Mouse (Mus musculus): ENCODE measurements at regions not wholly inside any gene's neighbourhood (a gene's known extent, or its start where the extent isn't known, plus 50 kb on each side); places are given as distances from the start of the nearest gene placed in this dataset.

DNA sequence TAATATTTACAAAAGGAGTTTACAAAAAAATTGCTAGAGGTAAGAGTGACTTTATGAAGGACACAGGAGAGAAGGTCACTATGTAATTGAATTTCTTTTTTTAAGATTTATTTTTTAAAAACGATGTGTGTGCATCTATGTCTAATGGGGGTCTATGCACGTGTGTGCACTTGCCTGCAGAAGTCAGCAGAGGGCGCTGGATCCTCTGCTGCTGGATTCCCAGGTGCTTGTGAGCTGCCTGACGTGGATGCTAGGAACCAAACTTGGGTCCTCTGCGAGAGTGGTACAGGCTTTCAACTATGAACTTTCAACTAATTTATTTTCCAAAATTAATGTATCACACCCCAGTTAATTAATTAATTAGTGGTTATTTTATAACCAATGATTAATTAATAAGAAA lies 85.0 kb downstream of the Glrx3 start:
- no peak overlapping the region for H3K4me2 ChIP-seq
- no peak overlapping the region for H3K27ac ChIP-seq (ENCODE audit: low read depth, low read length)
- H3K4me3 ChIP-seq (ENCODE audit: low read depth, low read length): no peak overlapping the region
- no peaks in the 10 kb centered on the region for H3K9me3 ChIP-seq (ENCODE audit: control insufficient read depth, low read length)
- H3K36me3 ChIP-seq (ENCODE audit: control insufficient read depth, insufficient read depth, low read length): no peaks in the 10 kb centered on the region
- H3K9ac ChIP-seq (ENCODE audit: low read length): no peak overlapping the region
- no peak for DNase-seq (ENCODE audit: low spot score, missing footprints)
- no peaks in the 10 kb centered on the region for H3K4me1 ChIP-seq (ENCODE audit: control insufficient read depth, insufficient read depth, low read length)
- WGBS: 85% methylated on average over 5 of the region's 5 CpGs
- no peak for ATAC-seq (ENCODE audit: low FRiP score)
- H3K27me3 ChIP-seq (ENCODE audit: control insufficient read depth, insufficient read depth, low read length): no peaks in the 10 kb centered on the region

DNA sequence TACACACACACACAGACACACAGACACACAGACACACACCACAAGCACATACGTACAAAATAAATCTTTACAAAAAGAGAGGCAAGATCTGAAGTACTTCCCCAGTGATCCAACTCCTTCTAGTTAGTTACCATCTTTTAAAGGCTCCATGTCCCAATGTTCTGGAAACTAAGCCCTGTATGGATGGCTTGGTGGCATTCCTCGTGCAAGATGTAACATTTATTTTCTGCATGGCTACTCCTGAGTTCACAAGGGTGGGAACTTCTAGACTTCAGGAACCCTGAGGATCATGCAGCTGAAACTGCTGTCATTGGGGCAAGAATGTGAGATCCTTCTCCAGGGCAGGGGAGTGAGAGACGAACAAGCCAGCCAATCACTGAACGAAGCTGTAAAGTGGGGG lies 96.1 kb downstream of the Glrx3 start:
- 85% methylated on average over 4 of the region's 4 CpGs for WGBS
- ATAC-seq (ENCODE audit: low FRiP score) (no peak), DNase-seq (ENCODE audit: low spot score, missing footprints) (no peak)
- Histone ChIP-seq H3K9ac (ENCODE audit: low read length) (no peak overlapping the region), H3K27ac (ENCODE audit: low read depth, low read length) (no peak overlapping the region), H3K4me3 (ENCODE audit: low read depth, low read length) (no peak overlapping the region), H3K9me3 (ENCODE audit: control insufficient read depth, low read length) (no peaks in the 10 kb centered on the region), H3K4me2 (no peak overlapping the region), H3K4me1 (ENCODE audit: control insufficient read depth, insufficient read depth, low read length) (no peaks in the 10 kb centered on the region), H3K27me3 (ENCODE audit: control insufficient read depth, insufficient read depth, low read length) (no peaks in the 10 kb centered on the region), H3K36me3 (ENCODE audit: control insufficient read depth, insufficient read depth, low read length) (no peaks in the 10 kb centered on the region)

DNA sequence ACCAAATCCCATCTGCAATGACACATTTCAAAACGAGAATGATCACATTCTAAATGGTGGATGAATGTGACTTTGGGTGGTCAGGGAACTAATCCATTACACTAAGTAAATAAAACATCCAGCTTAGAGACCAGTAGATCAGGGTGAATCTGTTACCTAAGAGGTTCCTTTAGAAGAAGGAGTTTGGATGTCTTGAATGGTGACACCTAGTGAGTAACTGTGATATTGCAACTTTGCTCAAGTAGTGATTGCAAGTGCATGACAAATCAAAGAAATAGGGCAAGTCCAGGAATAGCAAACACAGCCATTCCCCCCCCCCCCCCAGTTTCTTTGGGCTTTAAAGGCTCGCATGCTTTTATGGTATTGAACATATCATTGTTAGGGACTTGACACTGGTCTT lies 112.6 kb downstream of the Glrx3 start:
- ATAC-seq (ENCODE audit: low FRiP score): no peak

DNA sequence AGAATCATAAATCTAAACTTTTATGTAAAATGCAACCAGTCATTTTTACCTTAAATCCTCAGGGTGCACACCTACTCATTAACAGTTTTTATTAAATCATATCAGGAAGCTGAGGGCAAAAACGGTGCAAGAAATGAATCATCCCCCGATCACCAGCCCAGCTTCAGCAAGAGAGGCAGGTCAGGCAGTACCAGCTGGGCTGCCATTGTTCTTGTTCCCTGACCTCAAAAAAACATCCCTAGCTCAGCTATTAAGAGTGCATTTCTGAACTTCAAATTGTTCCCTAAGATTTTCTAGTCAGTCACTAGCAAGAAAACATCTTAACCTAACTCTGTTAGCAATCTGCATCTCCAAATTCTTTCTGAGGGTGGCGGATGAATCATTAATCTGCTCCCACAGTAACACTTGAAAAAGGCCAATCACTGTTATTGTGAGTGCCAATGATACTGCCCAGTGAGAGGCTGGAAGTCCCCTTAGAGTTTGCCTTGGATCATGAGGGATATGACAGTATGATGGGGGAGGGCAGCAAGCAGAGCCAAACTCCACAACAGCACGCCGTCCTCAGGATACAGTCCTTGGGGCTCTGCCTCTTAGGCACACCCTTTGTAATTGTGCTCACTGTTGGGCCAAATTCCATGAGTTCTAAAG lies 115.3 kb downstream of the Glrx3 start:
- Histone ChIP-seq H3K36me3 (ENCODE audit: control insufficient read depth, insufficient read depth, low read length) (no peaks in the 10 kb centered on the region), H3K9me3 (ENCODE audit: control insufficient read depth, low read length) (no peaks in the 10 kb centered on the region), H3K4me3 (ENCODE audit: low read depth, low read length) (no peak overlapping the region), H3K27me3 (ENCODE audit: control insufficient read depth, insufficient read depth, low read length) (no peaks in the 10 kb centered on the region), H3K4me2 (no peak overlapping the region), H3K9ac (ENCODE audit: low read length) (no peak overlapping the region), H3K27ac (ENCODE audit: low read depth, low read length) (no peak overlapping the region), H3K4me1 (ENCODE audit: control insufficient read depth, insufficient read depth, low read length) (0 out of 2 replicates have a peak, but pooled peaks cover 3% of the 10 kb centered on the region)
- DNase-seq (ENCODE audit: low spot score, missing footprints): no peak
- 81% methylated on average over 5 of the region's 5 CpGs for WGBS
- ATAC-seq (ENCODE audit: low FRiP score): no peak

More for the DNA sequence above, 112.6 kb downstream of the Glrx3 start:
- H3K36me3 ChIP-seq (ENCODE audit: control insufficient read depth, insufficient read depth, low read length): no peaks in the 10 kb centered on the region
- H3K9me3 ChIP-seq (ENCODE audit: control insufficient read depth, low read length): no peaks in the 10 kb centered on the region
- H3K27ac ChIP-seq (ENCODE audit: low read depth, low read length): no peak overlapping the region
- no peaks in the 10 kb centered on the region for H3K27me3 ChIP-seq (ENCODE audit: control insufficient read depth, insufficient read depth, low read length)
- H3K4me1 ChIP-seq (ENCODE audit: control insufficient read depth, insufficient read depth, low read length): no peaks in the 10 kb centered on the region
- no peak overlapping the region for H3K4me3 ChIP-seq (ENCODE audit: low read depth, low read length)
- no peak overlapping the region for H3K9ac ChIP-seq (ENCODE audit: low read length)
- peak; percentile 92 for DNase-seq (ENCODE audit: low spot score, missing footprints)
- WGBS: 32% methylated on average over 2 of the region's 2 CpGs
- no peak overlapping the region for H3K4me2 ChIP-seq

DNA sequence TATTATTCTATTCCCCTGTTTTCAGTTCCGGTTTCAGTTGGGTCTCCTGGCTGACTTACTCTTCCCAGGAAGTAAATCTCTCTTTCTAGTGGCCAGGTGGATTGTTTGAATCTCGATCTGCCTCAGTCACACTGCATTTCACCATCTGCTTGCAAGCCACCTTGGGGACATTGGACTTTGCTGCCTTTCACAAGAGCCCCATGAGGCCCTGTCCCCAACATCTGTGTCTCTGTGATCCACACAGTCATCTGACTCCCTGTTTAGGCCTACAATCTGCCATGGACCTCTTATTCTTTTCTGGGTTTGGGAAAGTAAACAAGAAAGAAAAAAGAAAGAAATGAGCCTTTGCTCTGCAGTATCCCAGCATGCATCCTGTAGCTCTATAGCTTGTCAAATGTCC lies 118.1 kb downstream of the Glrx3 start:
- DNase-seq (ENCODE audit: low spot score, missing footprints): no peak
- Histone ChIP-seq H3K4me3 (ENCODE audit: low read depth, low read length) (no peak overlapping the region), H3K4me2 (no peak overlapping the region), H3K4me1 (ENCODE audit: control insufficient read depth, insufficient read depth, low read length) (0 out of 2 replicates have a peak, but pooled peaks cover 3% of the 10 kb centered on the region), H3K27me3 (ENCODE audit: control insufficient read depth, insufficient read depth, low read length) (no peaks in the 10 kb centered on the region), H3K9ac (ENCODE audit: low read length) (no peak overlapping the region), H3K9me3 (ENCODE audit: control insufficient read depth, low read length) (no peaks in the 10 kb centered on the region), H3K36me3 (ENCODE audit: control insufficient read depth, insufficient read depth, low read length) (no peaks in the 10 kb centered on the region), H3K27ac (ENCODE audit: low read depth, low read length) (no peak overlapping the region)
- WGBS: 50% methylated on average over 2 of the region's 2 CpGs
- ATAC-seq (ENCODE audit: low FRiP score): no peak

DNA sequence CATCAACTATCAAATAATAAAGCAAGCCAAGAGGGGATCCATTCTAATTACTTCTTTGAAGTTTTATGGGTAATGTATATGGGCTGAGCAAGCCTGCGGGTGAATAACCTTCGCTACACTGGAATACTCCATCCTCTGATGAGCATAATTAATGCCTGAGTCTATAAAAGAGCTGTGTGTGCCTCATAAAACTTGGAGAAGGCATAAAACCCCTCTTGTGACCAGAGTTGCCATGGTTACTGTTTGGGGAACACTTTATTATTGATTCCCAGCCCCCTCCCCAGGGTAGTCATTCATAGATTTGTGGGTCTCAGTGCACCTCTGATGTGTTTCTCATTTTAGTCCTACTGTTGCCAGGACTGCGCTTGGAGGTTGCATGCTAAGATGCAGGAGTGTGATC lies 120.0 kb downstream of the Glrx3 start:
- Histone ChIP-seq H3K9me3 (ENCODE audit: control insufficient read depth, low read length) (no peaks in the 10 kb centered on the region), H3K36me3 (ENCODE audit: control insufficient read depth, insufficient read depth, low read length) (no peaks in the 10 kb centered on the region), H3K4me3 (ENCODE audit: low read depth, low read length) (no peak overlapping the region), H3K27ac (ENCODE audit: low read depth, low read length) (no peak overlapping the region), H3K4me2 (no peak overlapping the region), H3K9ac (ENCODE audit: low read length) (no peak overlapping the region), H3K4me1 (ENCODE audit: control insufficient read depth, insufficient read depth, low read length) (0 out of 2 replicates have a peak, but pooled peaks cover 3% of the 10 kb centered on the region), H3K27me3 (ENCODE audit: control insufficient read depth, insufficient read depth, low read length) (no peaks in the 10 kb centered on the region)
- DNase-seq (ENCODE audit: low spot score, missing footprints): no peak
- no peak for ATAC-seq (ENCODE audit: low FRiP score)
- 91% methylated on average over 3 of the region's 3 CpGs for WGBS

DNA sequence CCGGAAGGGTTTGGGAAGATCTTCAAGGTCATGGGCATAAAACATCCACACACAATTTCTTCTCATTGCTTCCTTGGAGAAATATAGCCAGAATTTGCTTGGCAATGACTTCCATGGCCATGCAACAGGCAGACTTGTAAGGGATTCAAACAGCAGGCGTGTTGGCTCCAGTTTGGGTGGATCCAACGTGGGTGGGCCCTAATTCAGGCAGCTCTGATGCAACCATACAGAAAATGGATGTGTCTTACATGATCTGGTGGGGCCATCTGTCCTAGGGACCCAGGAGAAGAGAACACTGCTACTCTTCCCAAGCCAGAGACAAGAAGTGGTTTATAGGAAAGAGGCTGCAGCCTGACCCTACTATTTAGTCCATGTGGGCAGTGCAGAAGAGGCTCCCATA lies 121.5 kb downstream of the Glrx3 start:
- no peak overlapping the region for H3K27ac ChIP-seq (ENCODE audit: low read depth, low read length)
- H3K9me3 ChIP-seq (ENCODE audit: control insufficient read depth, low read length): no peaks in the 10 kb centered on the region
- no peaks in the 10 kb centered on the region for H3K36me3 ChIP-seq (ENCODE audit: control insufficient read depth, insufficient read depth, low read length)
- DNase-seq (ENCODE audit: low spot score, missing footprints) (no peak), ATAC-seq (ENCODE audit: low FRiP score) (no peak)
- 80% methylated on average over 3 of the region's 3 CpGs for WGBS
- H3K9ac ChIP-seq (ENCODE audit: low read length): no peak overlapping the region
- no peak overlapping the region for H3K4me3 ChIP-seq (ENCODE audit: low read depth, low read length)
- no peak overlapping the region for H3K4me2 ChIP-seq
- H3K4me1 ChIP-seq (ENCODE audit: control insufficient read depth, insufficient read depth, low read length): 0 out of 2 replicates have a peak, but pooled peaks cover 3% of the 10 kb centered on the region
- no peaks in the 10 kb centered on the region for H3K27me3 ChIP-seq (ENCODE audit: control insufficient read depth, insufficient read depth, low read length)

DNA sequence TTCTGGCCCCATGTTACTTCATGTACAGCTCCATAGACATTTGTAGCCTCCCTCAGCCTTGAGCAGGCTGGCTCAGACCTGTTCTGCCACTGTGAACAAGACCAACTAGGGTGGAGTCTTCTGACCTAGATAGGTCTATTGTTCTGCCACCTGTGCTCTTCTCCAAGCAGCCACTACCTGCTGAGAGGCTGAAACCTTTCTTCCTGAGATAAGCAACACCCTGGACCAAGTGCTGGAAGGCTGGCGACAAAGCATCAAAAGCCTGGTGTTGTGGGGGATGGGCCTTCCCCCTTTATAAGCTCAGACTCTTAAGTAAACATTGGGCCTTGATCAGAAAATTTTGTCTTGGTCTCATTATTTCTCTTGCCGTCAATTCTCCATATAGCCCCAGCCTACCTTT lies 132.8 kb downstream of the Glrx3 start:
- WGBS: 88% methylated on average over 2 of the region's 2 CpGs
- Histone ChIP-seq H3K9ac (ENCODE audit: low read length) (no peak overlapping the region), H3K9me3 (ENCODE audit: control insufficient read depth, low read length) (no peaks in the 10 kb centered on the region), H3K36me3 (ENCODE audit: control insufficient read depth, insufficient read depth, low read length) (no peaks in the 10 kb centered on the region), H3K27ac (ENCODE audit: low read depth, low read length) (no peak overlapping the region), H3K4me1 (ENCODE audit: control insufficient read depth, insufficient read depth, low read length) (no peaks in the 10 kb centered on the region), H3K27me3 (ENCODE audit: control insufficient read depth, insufficient read depth, low read length) (no peaks in the 10 kb centered on the region), H3K4me3 (ENCODE audit: low read depth, low read length) (no peak overlapping the region), H3K4me2 (no peak overlapping the region)
- ATAC-seq (ENCODE audit: low FRiP score) (no peak), DNase-seq (ENCODE audit: low spot score, missing footprints) (no peak)

DNA sequence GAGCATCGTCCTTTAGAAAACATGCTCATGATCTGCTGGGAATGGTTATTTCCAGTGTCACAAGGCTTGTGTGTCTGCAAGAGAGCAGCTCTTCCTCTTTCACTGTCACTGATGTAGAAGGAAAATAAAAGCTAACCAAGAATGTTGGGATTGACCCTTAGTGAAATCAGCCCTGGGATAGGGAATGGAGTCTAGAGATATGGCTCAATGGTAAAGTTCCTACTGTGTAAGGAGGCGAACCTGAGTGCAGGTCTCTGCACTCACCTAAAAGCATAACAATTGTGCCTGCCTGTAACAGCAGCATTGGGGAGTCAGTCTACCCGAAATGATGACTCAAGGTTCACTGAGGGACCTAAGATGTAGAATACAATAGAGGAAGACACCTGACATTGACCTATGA lies 138.1 kb downstream of the Glrx3 start:
- WGBS: 79% methylated on average over 3 of the region's 3 CpGs

More for the DNA sequence above, 138.1 kb downstream of the Glrx3 start:
- Histone ChIP-seq H3K4me3 (ENCODE audit: low read depth, low read length) (no peak overlapping the region), H3K27me3 (ENCODE audit: control insufficient read depth, insufficient read depth, low read length) (no peaks in the 10 kb centered on the region), H3K9me3 (ENCODE audit: control insufficient read depth, low read length) (no peaks in the 10 kb centered on the region), H3K9ac (ENCODE audit: low read length) (no peak overlapping the region), H3K27ac (ENCODE audit: low read depth, low read length) (no peak overlapping the region), H3K4me1 (ENCODE audit: control insufficient read depth, insufficient read depth, low read length) (no peaks in the 10 kb centered on the region; the same call in 1 of the 2 replicates), H3K4me2 (no peak overlapping the region), H3K36me3 (ENCODE audit: control insufficient read depth, insufficient read depth, low read length) (no peaks in the 10 kb centered on the region)
- ATAC-seq (ENCODE audit: low FRiP score) (no peak), DNase-seq (ENCODE audit: low spot score, missing footprints) (no peak)
